Mouse (Mus musculus): ENCODE measurements around the gene Ldha.

- TF ChIP-seq POLR2A (IDR thresholded peaks at IDR 0.05; ENCODE audit: low read depth, low read length) (no peak), CTCF (IDR thresholded peaks at IDR 0.05; ENCODE audit: extremely low read depth, insufficient read depth, insufficient read length, insufficient replicate concordance) (no peak)
Observed at GRCm38 (mm10) chr7:46899343-46899742, 58.1 kb downstream of the Ldha start.

Data from spleen, adult 2 months (tissue).